Mouse (Mus musculus) embryo, embryonic 10 days (tissue): ENCODE measurements around the gene Ccnd2.

Source experiments
- DNase-seq: peaks from one replicate; pipeline ENCODE4 v3.0.0-alpha.2; 2015; ENCODE audit warnings: low spot score

Gene Ccnd2

DNA sequence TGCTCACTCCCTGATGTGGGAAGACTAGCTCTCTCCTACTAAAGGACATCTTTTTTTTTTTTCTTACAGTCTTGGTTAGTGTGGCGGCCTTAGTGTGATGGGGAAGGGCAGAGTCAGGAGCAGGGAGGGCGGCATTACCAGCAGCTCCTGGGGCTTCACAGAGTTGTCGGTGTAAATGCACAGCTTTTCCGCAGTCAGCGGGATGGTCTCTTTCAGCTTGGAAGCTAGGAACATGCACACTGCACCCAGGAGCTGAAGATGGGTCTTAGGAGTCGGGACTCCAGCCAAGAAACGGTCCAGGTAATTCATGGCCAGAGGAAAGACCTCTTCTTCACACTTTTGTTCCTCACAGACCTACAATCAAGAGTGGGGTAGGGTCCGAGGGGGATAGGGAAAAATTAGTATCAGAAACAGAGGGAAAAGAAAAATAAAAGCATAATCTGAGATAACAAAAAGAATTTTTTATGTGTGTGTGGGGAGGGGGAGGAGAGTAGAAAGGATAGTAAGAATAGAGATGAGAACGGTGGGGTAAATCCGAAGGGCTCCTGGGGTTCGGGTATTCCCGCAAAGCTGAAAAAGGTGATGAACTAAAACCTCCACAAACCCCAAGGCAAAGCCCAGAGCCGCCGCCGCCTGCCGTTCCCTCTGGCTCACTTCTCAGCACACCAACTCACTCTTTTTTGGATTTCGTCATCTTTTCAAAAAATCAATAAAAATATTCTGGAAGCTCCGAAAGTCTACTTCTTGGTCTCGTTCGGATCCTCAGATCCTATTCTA lies 3.3 kb downstream of the Ccnd2 start:
- peak; percentile 54 for DNase-seq

DNA sequence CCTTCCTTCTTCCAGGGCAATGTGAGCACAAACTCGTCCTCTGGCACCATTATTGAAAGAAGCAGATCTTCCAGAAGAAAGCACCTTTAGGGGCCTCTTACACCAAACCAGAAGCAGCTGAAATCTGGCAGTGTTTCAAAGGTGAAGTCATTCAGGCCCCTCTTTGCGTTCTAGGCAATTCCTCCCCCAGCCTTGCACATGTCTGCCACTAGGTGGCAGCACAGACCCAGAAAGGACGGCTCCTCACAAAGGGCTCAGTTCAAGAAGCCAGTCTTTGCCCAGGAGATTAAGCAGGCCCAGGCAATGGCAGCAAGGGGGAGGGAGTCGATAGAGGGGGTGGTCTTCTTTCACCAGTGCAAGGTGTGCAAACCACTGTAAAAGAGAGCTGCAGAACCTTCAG lies 4.3 kb downstream of the Ccnd2 start:
- peak; percentile 93 for DNase-seq

DNA sequence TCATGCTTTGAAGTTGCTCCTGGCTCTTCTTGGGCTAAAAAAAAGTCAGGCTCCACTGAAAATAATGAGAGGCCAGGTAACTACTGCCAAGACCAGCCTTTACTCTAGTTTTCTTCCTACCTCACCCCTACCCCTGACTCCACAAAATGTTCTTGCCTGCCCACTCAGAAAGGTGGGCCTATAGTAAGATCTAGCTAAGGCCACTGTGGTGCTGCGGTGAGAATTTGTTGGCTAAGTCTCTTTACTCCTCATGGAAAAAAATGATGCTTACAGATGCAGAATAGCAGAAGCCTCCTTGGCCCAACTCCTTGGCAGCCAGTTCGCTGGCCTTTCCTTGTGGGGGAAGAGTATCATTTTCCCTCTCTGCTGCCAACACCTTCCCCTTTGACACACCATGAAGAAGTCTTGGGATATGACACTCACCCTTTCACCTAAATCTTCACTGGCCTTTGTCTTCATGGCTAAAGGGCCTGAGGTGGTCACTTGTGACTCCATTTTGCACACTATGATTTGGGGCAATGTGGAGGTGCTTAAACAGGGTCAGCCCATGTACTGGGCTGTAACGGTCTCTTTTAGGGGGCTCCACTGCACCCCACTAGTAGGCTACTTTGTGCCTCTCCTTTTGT lies 5.6 kb downstream of the Ccnd2 start:
- no peak for DNase-seq

DNA sequence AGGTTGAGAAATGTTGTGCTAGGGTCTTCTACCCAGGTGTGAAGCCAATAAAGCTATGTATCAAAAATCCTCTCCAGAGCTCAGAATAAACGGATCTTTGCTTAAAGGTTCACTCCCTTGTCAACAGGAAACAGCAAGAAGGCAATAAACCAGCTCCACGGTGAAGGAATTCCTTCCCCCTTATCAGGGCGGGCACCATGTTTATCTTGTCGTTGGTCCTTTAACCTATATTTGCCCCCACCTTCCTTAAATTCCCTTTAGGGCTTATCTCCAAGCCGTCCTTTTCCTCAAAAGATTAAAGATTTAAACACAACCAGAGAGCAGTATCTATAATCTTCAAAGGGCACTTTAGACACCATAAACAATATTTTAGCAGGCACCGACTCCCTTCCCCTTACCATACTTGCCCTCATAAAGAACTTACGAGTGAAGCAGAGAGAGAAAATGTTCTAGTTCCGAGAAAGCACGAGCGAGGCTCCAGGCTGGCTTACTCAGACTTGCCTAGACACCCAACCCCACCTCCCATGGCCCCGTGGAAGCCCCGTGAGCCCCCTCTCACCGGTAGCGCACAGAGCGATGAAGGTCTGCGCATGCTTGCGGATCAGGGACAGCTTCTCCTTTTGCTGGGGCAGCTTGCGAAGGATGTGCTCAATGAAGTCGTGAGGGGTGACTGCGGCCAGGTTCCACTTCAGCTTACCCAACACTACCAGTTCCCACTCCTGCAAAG lies 6.4 kb downstream of the Ccnd2 start:
- no peak for DNase-seq

DNA sequence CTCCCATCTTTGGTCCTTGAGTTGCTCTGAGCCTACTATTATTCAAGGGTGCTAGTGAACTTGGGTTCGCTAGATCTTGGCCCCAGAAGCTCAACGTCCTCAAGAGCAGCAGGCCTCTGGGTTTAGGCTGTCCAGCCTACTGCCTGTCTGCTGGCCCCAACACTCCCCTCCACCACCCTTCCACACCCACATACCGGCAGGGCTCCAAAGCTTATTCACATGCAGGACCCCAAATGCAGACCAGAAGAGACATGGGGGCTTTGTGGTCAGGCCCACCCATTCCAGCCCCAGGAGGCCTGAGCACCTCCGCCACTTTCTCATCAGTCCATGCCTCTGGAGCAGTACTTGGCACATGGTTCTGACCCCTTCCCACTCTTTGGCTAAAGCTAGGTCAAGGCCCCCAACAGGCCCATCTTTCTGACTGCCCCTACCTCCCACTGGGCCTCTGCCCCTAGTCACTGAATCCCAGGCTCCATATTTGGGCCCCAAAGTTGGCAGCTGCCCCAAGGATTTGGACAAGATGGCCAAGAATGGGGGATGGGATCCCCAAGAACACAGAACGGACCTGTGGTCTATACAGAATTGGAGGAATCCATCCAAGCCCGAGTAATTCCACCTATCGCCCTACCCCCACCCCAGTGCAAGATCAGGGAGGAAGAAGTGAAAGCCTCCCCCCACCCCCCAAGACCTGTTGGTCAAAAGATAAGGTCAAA lies 8.3 kb downstream of the Ccnd2 start:
- DNase-seq: no peak

DNA sequence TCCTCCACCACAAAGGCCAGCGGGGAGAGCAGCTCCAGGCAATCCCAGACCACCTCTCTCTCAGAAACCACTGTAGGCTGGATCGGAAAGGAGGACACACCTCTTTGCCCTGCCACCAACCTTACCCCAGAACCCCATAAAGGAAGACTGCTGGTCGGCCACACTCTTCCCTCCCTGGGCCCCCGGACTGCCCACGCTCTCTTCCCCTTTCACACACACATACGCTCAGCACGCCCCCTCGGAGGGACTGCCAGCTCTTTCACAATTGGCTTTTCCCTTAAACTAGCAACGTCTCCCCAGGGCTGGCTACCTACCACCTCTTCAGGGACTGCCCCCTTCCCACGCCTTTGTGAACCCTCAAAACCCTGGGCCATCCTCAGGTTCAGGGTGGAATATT lies 8.9 kb downstream of the Ccnd2 start:
- DNase-seq: no peak

DNA sequence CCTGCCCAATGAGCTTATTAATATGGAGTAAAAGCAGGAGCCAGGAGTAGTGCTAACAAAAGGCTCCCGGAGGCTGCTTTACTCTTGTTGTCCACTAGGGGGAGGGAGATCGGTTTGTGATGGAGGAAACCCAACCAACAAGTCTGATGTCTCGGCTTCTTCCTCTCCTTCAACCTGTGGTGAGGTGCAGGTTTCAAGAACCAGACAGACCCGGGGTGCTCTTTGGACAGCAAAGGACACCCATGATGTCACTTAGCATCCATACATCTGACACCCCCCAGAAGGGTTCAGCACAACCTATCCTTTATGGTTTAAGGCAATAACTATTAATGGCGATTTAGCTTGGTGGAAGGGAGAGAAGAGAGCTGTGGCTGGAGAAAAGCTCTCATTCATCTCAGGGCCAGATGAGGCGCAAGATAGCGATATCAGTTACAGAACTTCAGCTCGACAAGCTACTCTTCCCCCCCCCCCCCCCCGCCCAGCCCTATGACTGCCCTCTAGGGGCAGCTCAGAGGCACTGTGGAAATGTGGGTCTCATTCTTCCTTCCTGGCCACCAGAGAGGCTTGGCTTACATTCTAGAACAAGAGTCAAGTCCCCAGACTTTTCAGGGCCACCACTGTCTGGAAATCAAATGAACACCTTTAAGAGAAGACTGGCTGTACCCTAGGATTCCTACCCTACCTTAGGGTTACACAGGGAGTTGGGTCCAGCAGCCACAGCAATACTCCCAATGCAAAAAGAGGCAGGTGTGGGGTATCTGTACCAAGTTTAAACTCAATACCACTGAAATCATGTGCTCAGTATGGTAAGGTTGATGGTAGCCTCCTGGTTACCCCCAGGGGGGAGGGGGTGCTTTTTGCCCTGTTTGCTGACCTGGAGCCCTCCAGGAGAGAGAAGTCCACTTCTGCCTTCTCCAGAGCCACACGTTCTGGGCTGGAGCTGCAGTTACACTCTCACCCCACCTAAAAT lies 9.6 kb downstream of the Ccnd2 start:
- peak; percentile 79 for DNase-seq

DNA sequence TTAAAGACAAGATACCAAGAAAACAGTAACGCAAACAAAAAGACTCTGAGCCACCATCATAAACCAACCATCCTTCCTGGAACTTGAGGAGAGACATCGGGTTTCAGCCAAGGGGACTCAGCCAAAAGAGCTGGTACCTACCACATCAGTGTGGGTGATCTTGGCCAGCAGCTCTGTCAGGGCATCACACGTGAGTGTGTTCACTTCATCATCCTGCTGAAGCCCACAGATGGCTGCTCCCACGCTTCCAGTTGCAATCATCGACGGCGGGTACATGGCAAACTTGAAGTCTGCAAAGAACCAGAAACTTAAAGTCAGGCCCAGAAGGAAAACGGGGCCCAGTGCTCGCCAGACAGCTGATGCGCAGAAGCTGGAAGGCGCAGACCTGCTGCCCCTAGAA lies 13.0 kb downstream of the Ccnd2 start:
- no peak for DNase-seq

DNA sequence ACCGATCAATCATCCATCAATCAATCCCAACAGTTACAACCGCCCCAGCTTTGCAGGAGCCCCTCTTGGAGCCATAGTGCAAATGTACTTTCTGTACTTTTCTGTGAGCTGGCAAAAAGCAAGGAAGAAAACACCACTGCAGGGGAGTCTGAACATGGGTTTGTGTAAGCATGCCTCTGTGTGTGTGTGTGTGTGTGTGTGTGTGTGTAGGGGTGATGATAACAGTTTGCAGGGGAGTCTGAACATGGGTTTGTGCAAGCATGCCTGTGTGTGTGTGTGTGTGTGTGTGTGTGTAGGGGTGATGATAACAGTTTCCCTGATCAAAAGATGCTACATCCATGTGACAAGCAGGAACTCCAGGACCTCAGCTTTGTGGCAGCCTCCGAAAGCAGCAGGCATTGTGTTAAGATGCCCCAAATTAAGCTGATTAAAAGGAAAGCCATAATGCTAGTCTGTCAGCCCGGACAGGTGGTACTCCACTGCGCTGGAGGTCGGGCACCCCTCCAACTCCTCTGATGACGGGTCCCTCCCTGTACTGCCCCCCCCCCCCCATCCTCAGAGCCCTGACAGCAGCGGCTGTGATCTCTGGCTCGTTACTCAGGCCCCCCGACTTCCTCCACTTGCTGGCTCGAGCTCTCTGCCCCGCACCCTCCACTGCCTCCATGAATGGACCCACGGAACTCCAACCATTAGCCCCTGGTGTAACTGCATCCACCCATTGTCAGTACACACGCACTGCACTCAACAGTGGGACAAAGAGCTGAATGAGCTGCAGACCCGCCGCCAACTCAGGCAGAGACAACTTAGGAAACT lies 18.4 kb downstream of the Ccnd2 start:
- no peak for DNase-seq

DNA sequence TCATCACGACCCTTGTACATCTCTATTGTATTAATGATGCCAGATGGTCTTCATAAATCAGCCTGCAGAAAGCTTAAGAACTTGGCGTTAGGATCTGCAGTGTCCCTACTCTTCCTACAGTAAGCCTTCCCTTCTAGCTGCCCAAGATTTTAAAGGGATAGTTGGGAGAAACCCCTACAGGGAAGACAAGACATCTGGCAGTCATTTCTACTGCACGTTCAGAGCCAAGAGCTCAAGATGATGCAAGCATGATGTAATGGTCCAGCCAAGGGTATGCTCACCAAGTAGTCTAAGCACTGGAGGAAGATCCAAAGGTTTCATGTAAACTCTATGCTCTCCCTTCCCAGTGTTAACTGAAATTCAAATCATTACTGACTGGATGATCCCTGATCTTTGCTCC lies 19.3 kb downstream of the Ccnd2 start:
- no peak for DNase-seq

DNA sequence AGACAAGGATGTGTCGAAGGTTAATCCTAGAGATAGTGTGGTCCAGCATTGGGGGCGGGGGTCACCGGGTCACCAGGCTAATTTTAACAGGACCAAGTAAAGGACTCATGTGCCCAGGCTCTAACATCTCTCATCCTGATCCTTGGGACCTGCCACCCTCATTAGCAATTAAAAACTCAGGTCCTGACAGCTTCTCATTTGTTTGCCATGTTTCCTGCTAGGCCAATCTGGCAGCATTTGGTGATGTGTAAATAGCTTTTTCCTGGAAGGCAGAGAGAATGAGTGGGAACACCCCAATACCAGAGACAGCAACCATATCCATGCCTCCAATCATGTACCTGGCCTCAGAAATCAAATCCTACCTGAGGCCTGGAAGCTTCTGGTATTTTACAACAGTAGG lies 20.0 kb downstream of the Ccnd2 start:
- DNase-seq: no peak

DNA sequence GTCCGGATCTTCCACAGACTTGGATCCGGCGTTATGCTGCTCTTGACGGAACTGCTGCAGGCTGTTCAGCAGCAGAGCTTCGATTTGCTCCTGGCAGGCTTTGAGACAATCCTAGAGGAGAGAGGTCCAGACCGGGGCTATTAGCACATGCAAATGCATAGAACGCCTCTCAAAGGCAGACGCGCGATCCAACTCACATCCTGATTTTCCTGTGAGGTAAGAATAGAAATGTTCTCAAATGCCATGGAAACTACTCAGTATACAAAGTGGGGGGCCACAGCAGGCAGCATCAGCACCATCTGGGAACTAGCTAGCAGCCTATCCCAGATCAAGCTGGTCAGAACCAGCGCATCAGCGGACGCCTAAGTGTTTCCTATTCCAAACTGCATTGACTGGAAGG lies 21.6 kb downstream of the Ccnd2 start:
- DNase-seq: no peak

DNA sequence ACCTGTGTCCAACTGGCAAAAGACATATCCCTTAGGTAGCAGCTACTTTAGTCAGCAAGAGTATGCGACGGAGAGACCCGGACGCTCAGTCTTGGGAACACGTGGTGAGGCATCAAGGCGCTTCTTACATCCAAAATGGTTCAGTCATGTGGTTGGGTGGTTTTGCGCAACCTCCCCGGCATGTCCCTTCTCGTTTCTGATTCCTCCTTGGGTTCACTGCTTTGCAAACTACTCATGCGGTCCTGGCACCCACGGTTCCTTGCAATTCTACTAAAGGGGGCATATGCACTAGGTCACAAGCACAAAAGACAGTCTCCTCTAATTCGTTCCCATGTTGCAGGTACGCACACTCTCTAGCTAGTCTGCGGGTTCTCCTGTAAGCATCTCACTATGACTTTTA lies 22.3 kb downstream of the Ccnd2 start:
- DNase-seq: no peak

DNA sequence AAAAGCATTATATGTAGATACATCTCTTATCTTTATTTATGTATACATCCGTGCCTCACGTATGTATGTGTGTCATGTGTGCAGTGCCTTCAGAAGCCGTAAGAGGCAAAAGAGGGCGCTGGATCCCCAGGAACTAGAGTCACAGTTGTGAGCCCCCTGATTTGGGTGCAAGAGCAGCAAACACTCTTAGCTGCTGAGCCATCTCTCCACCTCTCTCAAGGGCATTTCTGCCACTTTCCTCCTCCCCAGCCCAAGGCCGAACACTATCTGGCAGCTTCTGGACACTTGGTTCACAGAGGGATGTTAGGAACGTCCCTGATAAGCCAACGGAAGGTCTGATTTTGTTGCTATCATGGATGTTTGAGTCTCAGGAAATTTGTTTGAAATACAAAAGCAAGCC lies 28.5 kb downstream of the Ccnd2 start:
- no peak for DNase-seq

DNA sequence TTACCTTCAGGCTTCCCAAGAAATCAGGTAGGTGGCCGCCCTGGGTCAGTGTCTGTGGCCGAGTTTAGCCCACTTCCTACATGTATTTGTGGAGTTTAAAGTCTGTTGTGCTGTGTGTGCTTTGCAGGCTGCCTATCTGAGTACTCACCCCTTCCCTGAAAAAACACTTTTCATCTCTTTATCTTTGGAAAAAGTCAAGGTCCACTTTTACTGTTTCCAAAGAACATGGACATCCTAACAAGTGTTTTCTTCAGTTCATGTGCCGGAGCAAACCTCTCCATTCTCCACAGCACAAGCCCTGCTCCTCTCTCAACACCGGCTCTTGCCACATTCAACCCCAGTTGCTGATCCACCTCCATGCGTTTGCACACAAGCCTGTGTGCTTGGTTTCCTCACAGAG lies 29.0 kb downstream of the Ccnd2 start:
- DNase-seq: no peak

DNA sequence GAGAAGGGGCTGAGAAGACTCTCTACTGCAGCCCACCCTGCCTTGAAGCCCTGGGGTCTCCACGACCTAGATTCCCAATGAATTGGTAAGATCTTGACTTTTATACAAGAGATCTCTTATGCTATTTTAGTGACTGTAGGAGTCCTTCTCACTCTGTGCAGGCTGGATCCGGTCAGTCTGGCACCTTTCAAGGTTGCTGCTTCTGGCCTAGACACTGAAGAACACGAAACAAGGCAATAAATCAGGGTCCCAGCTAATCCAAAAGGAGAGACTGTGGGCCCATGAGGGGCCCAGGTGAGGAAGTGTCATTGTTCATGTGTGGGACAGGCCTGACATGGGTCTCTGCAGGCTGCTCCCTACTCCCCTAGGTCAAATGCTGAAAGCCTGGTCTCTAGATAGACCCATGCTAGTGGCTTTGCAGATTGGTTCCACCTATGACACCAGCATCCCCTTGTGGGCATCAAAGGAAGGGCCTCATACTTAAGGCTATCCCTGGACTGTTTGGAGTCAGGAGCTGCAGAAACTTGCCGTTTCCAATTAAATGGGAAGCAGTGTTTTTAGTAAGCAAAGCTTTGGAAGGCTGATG lies 29.7 kb downstream of the Ccnd2 start:
- DNase-seq: peak; percentile 51

DNA sequence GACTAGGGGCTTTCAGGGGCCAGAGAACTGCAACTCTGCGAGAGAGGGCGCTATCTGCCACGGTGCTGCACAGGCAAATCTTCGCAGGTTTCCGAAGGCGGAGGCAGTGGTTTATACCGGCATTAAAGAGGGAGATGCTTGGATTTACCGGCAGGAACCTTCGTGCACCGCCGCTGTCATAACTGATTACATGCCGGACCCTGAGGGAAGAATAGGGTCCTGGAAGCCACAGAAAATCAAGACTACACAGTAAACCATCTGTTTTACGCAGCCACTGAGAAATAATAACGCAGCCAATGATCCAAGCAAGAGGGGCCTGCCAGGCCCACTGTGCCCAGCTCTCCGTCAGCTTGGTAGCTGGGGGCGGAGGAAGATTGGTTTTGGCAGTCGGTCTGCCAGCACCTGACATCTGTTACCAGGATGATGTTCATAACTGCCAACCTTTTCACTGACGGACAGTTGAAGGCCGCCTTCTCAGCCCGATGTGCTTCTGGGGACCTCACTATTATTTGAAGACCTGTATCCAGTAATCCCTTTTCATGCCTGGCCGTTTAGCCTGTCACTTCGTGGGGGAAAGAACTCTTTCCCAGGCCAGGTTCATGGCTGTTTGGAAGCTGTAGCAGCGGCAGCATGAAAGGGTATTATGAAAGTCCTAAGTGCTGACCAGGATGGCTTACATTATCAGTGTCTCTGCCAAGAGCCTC lies 37.1 kb downstream of the Ccnd2 start:
- DNase-seq: no peak

DNA sequence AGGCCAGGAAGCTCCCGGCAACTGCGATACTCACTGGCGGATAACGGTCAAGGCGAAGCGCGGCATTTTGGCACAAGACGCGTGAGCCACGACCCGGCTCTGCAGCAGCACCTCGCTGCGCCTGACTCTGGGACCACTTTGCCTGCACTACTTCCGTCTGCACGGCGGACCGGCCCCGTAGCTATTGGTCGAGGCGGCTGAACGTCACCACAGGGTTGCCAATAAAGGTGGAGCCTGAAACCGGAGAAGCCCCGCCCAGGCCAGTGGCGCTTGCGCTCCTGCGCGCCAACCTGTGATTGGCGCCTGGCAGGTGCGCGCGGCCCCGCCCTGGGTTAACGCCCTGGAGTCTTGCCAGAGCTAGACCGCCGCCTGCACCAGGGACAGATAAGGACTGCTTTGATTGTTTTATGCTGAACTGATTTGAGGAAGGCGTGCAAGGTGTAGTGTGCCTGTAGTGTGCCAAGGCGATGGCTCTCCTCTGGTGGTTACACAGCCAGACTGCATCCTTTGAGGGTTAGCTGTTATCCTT lies 42.5 kb downstream of the Ccnd2 start, which contains the start of gene Tigar:
Tigar (minus strand) TSS at position 156 of the 529 bp plus-strand sequence.
- DNase-seq: peak; percentile 96
